Mouse (Mus musculus) testis, adult 2 months (tissue): Measurements from ENCODE around the gene Tor3a. TPM values are rescaled to one million over a fixed set of nuclear protein-coding genes. Genes with fewer than 3 reads are reported as not detected.

Experiments
- H3K27ac ChIP-seq: fragments of 200-500 bp; 2 replicates; pipeline ENCODE4 v1.5.1; 2012; ENCODE audit warnings: low read depth, low read length; ENCODE audit not compliant: control insufficient read depth, insufficient read depth
- H3K27me3 ChIP-seq: fragments of 200-500 bp; 2 replicates; pipeline ENCODE4 v1.6.1; 2012; ENCODE audit warnings: mild to moderate bottlenecking, low read length, moderate library complexity; ENCODE audit not compliant: control insufficient read depth, insufficient read depth
- H3K36me3 ChIP-seq: fragments of 200-500 bp; 2 replicates; pipeline ENCODE4 v1.6.1; 2012; ENCODE audit warnings: mild to moderate bottlenecking, low read length; ENCODE audit not compliant: control insufficient read depth, insufficient read depth
- H3K4me1 ChIP-seq: fragments of 200-500 bp; 2 replicates; pipeline ENCODE4 v1.6.1; 2012; ENCODE audit warnings: low read length; ENCODE audit not compliant: control insufficient read depth, insufficient read depth
- H3K4me3 ChIP-seq: fragments of 200-500 bp; 2 replicates; pipeline ENCODE4 v1.5.1; 2012; ENCODE audit warnings: low read depth, mild to moderate bottlenecking, low read length, moderate library complexity, mixed read lengths; ENCODE audit not compliant: control insufficient read depth
- CTCF ChIP-seq: fragments of 200-500 bp; IDR thresholded peaks from 2 replicates; pipeline ENCODE4 v1.5.1; 2012; ENCODE audit warnings: low read depth, mild to moderate bottlenecking, inconsistent platforms, low read length, moderate library complexity; ENCODE audit not compliant: control insufficient read depth, insufficient read depth, insufficient replicate concordance
- POLR2A ChIP-seq: fragments of 200-500 bp; IDR thresholded peaks from 2 replicates; pipeline ENCODE4 v1.6.1; 2012; ENCODE audit warnings: low read depth, mild to moderate bottlenecking, inconsistent platforms, low read length, moderate library complexity; ENCODE audit not compliant: control insufficient read depth
- polyA plus RNA-seq: library from polyadenylated mRNA; depleted of rRNA; stranded (reverse); fragments of >200 nt; gene quantifications from 2 replicates; pipeline ENCODE4 v1.2.3, GENCODE M21; 2012

Gene Tor3a
- polyA plus RNA-seq, 1 experiment = 0.94 TPM

- Histone ChIP-seq H3K36me3 (peaks cover 6% of the 10 kb centered on the region), H3K4me3 (no peak overlapping the region), H3K27me3 (no peaks in the 10 kb centered on the region), H3K4me1 (no peaks in the 10 kb centered on the region), H3K27ac (no peak overlapping the region)
- no peak for TF ChIP-seq CTCF
- TF ChIP-seq POLR2A = no peak
Measured at GRCm38 (mm10) chr1:156644061-156644460, 30.1 kb downstream of the Tor3a start.

GRCm38 (mm10) chr1:156642813-156643212, 31.3 kb downstream of the Tor3a start:
- no peaks in the 10 kb centered on the region for H3K27me3 ChIP-seq
- no peak overlapping the region for H3K4me3 ChIP-seq
- H3K4me1 ChIP-seq = no peaks in the 10 kb centered on the region
- H3K27ac ChIP-seq = no peak overlapping the region
- TF ChIP-seq POLR2A = no peak
- TF ChIP-seq CTCF = no peak
- peaks cover 6% of the 10 kb centered on the region for H3K36me3 ChIP-seq

GRCm38 (mm10) chr1:156641808-156642207, 32.3 kb downstream of the Tor3a start:
- TF ChIP-seq POLR2A (no peak), CTCF (no peak)
- H3K27me3 ChIP-seq = no peaks in the 10 kb centered on the region
- H3K4me3 ChIP-seq = no peak overlapping the region
- H3K4me1 ChIP-seq = no peaks in the 10 kb centered on the region
- H3K27ac ChIP-seq = no peak overlapping the region
- peaks cover 6% of the 10 kb centered on the region for H3K36me3 ChIP-seq

GRCm38 (mm10) chr1:156640577-156640976, 33.6 kb downstream of the Tor3a start:
- TF ChIP-seq POLR2A = no peak
- no peak for TF ChIP-seq CTCF
- Histone ChIP-seq H3K36me3 (peaks cover 6% of the 10 kb centered on the region), H3K4me1 (no peaks in the 10 kb centered on the region), H3K4me3 (no peak overlapping the region), H3K27ac (no peak overlapping the region), H3K27me3 (no peaks in the 10 kb centered on the region)

- H3K36me3 ChIP-seq = peaks cover 7% of the 10 kb centered on the region
- no peak overlapping the region for H3K27ac ChIP-seq
- H3K4me1 ChIP-seq = no peaks in the 10 kb centered on the region
- no peak overlapping the region for H3K4me3 ChIP-seq
- no peak for TF ChIP-seq CTCF
- TF ChIP-seq POLR2A = no peak
- no peaks in the 10 kb centered on the region for H3K27me3 ChIP-seq
Measured at GRCm38 (mm10) chr1:156639455-156639854, 34.7 kb downstream of the Tor3a start.

GRCm38 (mm10) chr1:156635148-156635547, 39.0 kb downstream of the Tor3a start:
- H3K27me3 ChIP-seq = no peaks in the 10 kb centered on the region
- H3K4me3 ChIP-seq = no peak overlapping the region
- H3K27ac ChIP-seq = no peak overlapping the region
- H3K4me1 ChIP-seq = no peaks in the 10 kb centered on the region
- TF ChIP-seq POLR2A = no peak
- H3K36me3 ChIP-seq = peaks cover 1% of the 10 kb centered on the region

- Histone ChIP-seq H3K4me3 (no peak overlapping the region), H3K36me3 (peaks cover 1% of the 10 kb centered on the region), H3K4me1 (no peaks in the 10 kb centered on the region), H3K27me3 (no peaks in the 10 kb centered on the region), H3K27ac (no peak overlapping the region)
- no peak for TF ChIP-seq CTCF
- no peak for TF ChIP-seq POLR2A
Measured at GRCm38 (mm10) chr1:156633095-156633494, 41.1 kb downstream of the Tor3a start.

- Histone ChIP-seq H3K27ac (no peak overlapping the region), H3K36me3 (peaks cover 1% of the 10 kb centered on the region), H3K27me3 (no peaks in the 10 kb centered on the region), H3K4me3 (no peak overlapping the region), H3K4me1 (no peaks in the 10 kb centered on the region)
- TF ChIP-seq POLR2A = no peak
- TF ChIP-seq CTCF = peak; percentile 9; the same call in 1 of the 2 replicates
Measured at GRCm38 (mm10) chr1:156630965-156631364, 43.2 kb downstream of the Tor3a start.
